Comparison of ENCODE assay signal across 13 mouse cellular contexts in the genomic region with DNA sequence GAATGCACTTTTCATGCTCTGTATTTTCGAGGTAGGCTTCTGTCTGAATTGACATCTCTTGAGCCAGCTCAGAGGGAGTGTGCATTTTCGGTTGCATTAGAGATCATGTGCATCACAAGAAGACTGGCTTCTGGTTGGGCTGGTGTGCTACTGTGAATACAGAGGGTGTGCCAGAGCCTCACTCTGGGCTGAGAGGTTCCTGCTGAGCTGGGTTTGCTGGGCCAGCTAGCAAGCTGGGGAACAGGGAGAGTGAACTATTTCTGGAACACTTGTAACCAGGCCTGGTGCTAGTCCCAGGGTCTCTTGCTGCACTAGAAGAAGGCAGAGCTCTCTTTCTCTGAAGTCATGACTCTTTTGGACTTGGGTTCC. TPM values are rescaled to one million over a fixed set of nuclear protein-coding genes. Genes with fewer than 3 reads are reported as not detected.
A peak's percentile ranks its signal among the peaks of the same experiment; 100 is the strongest.
DNase-seq lines count a peak whose midpoint lies in the region; ATAC-seq lines count a peak whose summit lies in the region.
"Had no signal": no experiment of that assay in that cellular context is flagged by ENCODE, and none has a peak within 500 bp of the region (broad histone marks: within the 10 kb centered on the region; RNA-seq: fewer than 3 reads in every experiment).

No protein-coding gene starts in this region.

- H3K9ac ChIP-seq in hindbrain, embryonic 13.5 days = no peak overlapping the region
- H3K9ac ChIP-seq: embryonic facial prominence, embryonic 15.5 days; neural tube, embryonic 12.5 days had no signal

- no peaks in the 10 kb centered on the region for H3K36me3 ChIP-seq in hindbrain, embryonic 13.5 days
- no peaks in the 10 kb centered on the region for H3K36me3 ChIP-seq in hindbrain, embryonic 10.5 days
- H3K36me3 ChIP-seq: embryonic facial prominence, embryonic 15.5 days; neural tube, embryonic 12.5 days had no signal

- no peaks in the 10 kb centered on the region for H3K9me3 ChIP-seq in hindbrain, embryonic 13.5 days
- no peaks in the 10 kb centered on the region for H3K9me3 ChIP-seq in hindbrain, embryonic 10.5 days
- H3K9me3 ChIP-seq: embryonic facial prominence, embryonic 15.5 days; neural tube, embryonic 12.5 days had no signal

- H3K4me2 ChIP-seq in hindbrain, embryonic 13.5 days = no peak overlapping the region
- H3K4me2 ChIP-seq: embryonic facial prominence, embryonic 15.5 days; neural tube, embryonic 12.5 days had no signal

- DNase-seq in hindbrain, embryonic 10.5 days (ENCODE audit: low spot score) = no peak
- peak; percentile 37 to 41 for DNase-seq in right cerebral cortex, postnatal 10 days (ENCODE audit: low spot score in 2 of 2)
- no peak for DNase-seq in right cerebral cortex, postnatal 36 days (ENCODE audit: low spot score in 2 of 2)
- DNase-seq in gastrocnemius, postnatal 25 days = peak; percentile 31
- DNase-seq in adipocyte (ENCODE audit: low spot score) = no peak
- DNase-seq: thymus, postnatal 25 days had no signal

- peak overlapping the region; percentile 74 for H3K27ac ChIP-seq in hindbrain, embryonic 13.5 days
- no peak overlapping the region for H3K27ac ChIP-seq in hindbrain, embryonic 10.5 days
- H3K27ac ChIP-seq: embryonic facial prominence, embryonic 15.5 days; macrophage; neural tube, embryonic 12.5 days had no signal

- 57% methylated on average over 2 of the region's 2 CpGs for WGBS in hindbrain, embryonic 13.5 days
- WGBS in hindbrain, embryonic 10.5 days = 65% methylated on average over 2 of the region's 2 CpGs

- ATAC-seq in hindbrain, embryonic 13.5 days (ENCODE audit: low FRiP score) = 0 out of 2 replicates have a peak, but pooled peaks have one; percentile 24
- ATAC-seq in erythroid progenitor cell, adult 5-6 weeks (replicated peaks; ENCODE audit: low FRiP score, poor library complexity, severe bottlenecking) = no peak

- no peak overlapping the region for H3K4me3 ChIP-seq in hindbrain, embryonic 13.5 days
- H3K4me3 ChIP-seq in hindbrain, embryonic 10.5 days = no peak overlapping the region
- H3K4me3 ChIP-seq: embryonic facial prominence, embryonic 15.5 days; neural tube, embryonic 12.5 days had no signal

- H3K4me1 ChIP-seq in hindbrain, embryonic 13.5 days (replicated peaks) = peaks cover 12% of the 10 kb centered on the region
- H3K4me1 ChIP-seq in hindbrain, embryonic 10.5 days (replicated peaks) = 0 out of 2 replicates have a peak, but pooled peaks cover 4% of the 10 kb centered on the region
- H3K4me1 ChIP-seq: embryonic facial prominence, embryonic 15.5 days had no signal

- no peaks in the 10 kb centered on the region for H3K27me3 ChIP-seq in hindbrain, embryonic 13.5 days
- H3K27me3 ChIP-seq in hindbrain, embryonic 10.5 days (ENCODE audit: insufficient read depth, poor library complexity, severe bottlenecking) = no peaks in the 10 kb centered on the region
- H3K27me3 ChIP-seq: embryonic facial prominence, embryonic 15.5 days; neural tube, embryonic 12.5 days had no signal

RNA-seq across cellular contexts. Expression of a gene that starts 41.3 kb away (rescaled TPM):
- not detected in 2 replicates for polyA plus RNA-seq in hindbrain, embryonic 13.5 days (2015; fragmentation: Nextera tagmentation; extraction: Ambion mirVana)
- polyA plus RNA-seq in hindbrain, embryonic 10.5 days (2016; fragmentation: Nextera tagmentation; extraction: Ambion mirVana) = not detected in 2 replicates
- total RNA-seq in gastrocnemius, postnatal 25 days (2021) = 1 to 10 TPM in 1 of 2 experiments, under 1 TPM in 1; 0.95 to 1.4 TPM
- total RNA-seq in erythroid progenitor cell, adult 5-6 weeks (2015; ENCODE audit: low replicate concordance) = not detected in 2 replicates
- not detected in 2 replicates for total RNA-seq in erythroid progenitor cell, adult 5-6 weeks (2017; ENCODE audit: low replicate concordance)
- total RNA-seq: layer of hippocampus, postnatal 14 days had no signal
- polyA plus RNA-seq: macrophage; neural tube, embryonic 12.5 days; spleen, adult 2 months had no signal

Comparison
In these comparisons a context has a peak if more than half of its experiments do, and no peak if none do; other contexts are left out.
1. DNase-seq: peak in right cerebral cortex, postnatal 10 days (2 of 2) and gastrocnemius, postnatal 25 days (single experiment); none in hindbrain, embryonic 10.5 days (single experiment), right cerebral cortex, postnatal 36 days (0 of 2) and adipocyte (single experiment).